Comparison of ENCODE assay signal across 8 mouse cellular contexts in the genomic region with DNA sequence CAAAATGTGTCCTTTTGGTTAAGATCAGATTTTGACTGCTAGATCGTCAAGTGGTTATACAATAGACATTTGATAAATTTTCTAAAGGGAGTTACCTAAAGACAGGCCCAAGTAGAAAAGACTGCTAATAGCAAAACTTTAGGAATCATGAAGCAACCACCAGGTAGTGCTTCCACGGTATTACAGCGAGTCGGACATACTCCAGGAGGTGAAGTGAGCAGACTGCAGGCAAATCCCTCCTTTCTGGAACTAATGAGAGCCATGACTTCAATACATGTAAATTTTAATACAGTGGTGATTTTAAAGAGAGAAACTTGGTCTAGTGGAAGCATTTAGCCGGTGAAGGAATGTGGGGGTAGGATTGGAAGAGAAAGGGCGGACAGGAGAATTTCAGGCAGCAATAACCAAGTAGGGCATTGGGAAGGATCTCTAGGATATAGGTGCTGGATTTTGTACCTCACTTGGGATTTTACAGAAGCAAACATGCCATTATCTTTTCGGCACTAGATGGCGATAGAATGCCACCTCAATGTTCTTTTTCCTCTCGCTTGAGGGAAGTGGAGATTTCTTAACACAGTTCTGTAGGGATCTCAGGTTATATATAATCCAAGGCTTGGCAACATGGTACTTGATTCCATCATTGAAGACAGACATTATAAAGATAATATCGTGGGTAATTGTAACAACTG. TPM values are rescaled to one million over a fixed set of nuclear protein-coding genes. Genes with fewer than 3 reads are reported as not detected.
DNase-seq lines count a peak whose midpoint lies in the region; ATAC-seq and TF ChIP-seq lines count a peak whose summit lies in the region.

No protein-coding gene starts in this region.

- 2% methylated on average over 10 of the region's 10 CpGs for WGBS in hindbrain, embryonic 11.5 days
- WGBS in lung, embryonic 14.5 days = 1% methylated on average over 10 of the region's 10 CpGs

- peak; percentile 81 for DNase-seq in MN1 (ENCODE audit: low spot score)
- DNase-seq in c-Kit-negative CD71-positive TER-119-positive erythroid progenitor cells, embryonic 14.5 days (ENCODE audit: low read depth, low spot score) = peak; percentile 67
- peak; percentile 58 for DNase-seq in fat pad, adult 2 months (ENCODE audit: extremely low read depth, low read depth, low spot score)
- peak; percentile 81 for DNase-seq in hindbrain, embryonic 11.5 days (ENCODE audit: low spot score)
- peak; percentile 85 for DNase-seq in layer of hippocampus, adult 9-10 months (ENCODE audit: low spot score)
- DNase-seq in lung, embryonic 14.5 days = peak; percentile 92
- DNase-seq in thymus, postnatal 36 days = peak; percentile 9 to 32

- no peak overlapping the region; the same call in 1 of the 2 replicates for H3K9ac ChIP-seq in hindbrain, embryonic 11.5 days (ENCODE audit: low read depth, low read length)
- H3K9ac ChIP-seq in lung, embryonic 14.5 days = peak overlapping the region; percentile 77

- peak overlapping the region; percentile 84 for H3K4me2 ChIP-seq in hindbrain, embryonic 11.5 days (replicated peaks; ENCODE audit: low read depth, low read length)
- peak overlapping the region; percentile 79 for H3K4me2 ChIP-seq in lung, embryonic 14.5 days

- H3K4me3 ChIP-seq in hindbrain, embryonic 11.5 days (ENCODE audit: low read depth, low read length) = peak overlapping the region; percentile 93
- peak overlapping the region; percentile 95 for H3K4me3 ChIP-seq in lung, embryonic 14.5 days (ENCODE audit: low read depth, low read length)

- no peaks in the 10 kb centered on the region for H3K27me3 ChIP-seq in hindbrain, embryonic 11.5 days (ENCODE audit: control insufficient read depth, insufficient read depth, low read length)
- H3K27me3 ChIP-seq in lung, embryonic 14.5 days (ENCODE audit: insufficient read depth, low read length) = no peaks in the 10 kb centered on the region

- H3K36me3 ChIP-seq in hindbrain, embryonic 11.5 days (ENCODE audit: control insufficient read depth, insufficient read depth, low read length) = no peaks in the 10 kb centered on the region
- H3K36me3 ChIP-seq in lung, embryonic 14.5 days (ENCODE audit: insufficient read depth) = no peaks in the 10 kb centered on the region

- H3K9me3 ChIP-seq in hindbrain, embryonic 11.5 days (ENCODE audit: control insufficient read depth, low read length) = no peaks in the 10 kb centered on the region
- no peaks in the 10 kb centered on the region for H3K9me3 ChIP-seq in lung, embryonic 14.5 days (ENCODE audit: low read depth, low read length)

- peak; percentile 82 for TF ChIP-seq CTCF in lung, embryonic 14.5 days (IDR thresholded peaks at IDR 0.05; ENCODE audit: low read depth)

- ATAC-seq in hindbrain, embryonic 11.5 days (ENCODE audit: low FRiP score) = peak; percentile 73
- ATAC-seq in lung, embryonic 14.5 days (ENCODE audit: insufficient read depth) = peak; percentile 69
- ATAC-seq in neutrophil, adult 5-6 weeks (ENCODE audit: extremely low read depth, insufficient number of reproducible peaks, low FRiP score, poor library complexity, severe bottlenecking) = peak; percentile 60; the same call in 1 of the 2 replicates

- H3K4me1 ChIP-seq in hindbrain, embryonic 11.5 days (replicated peaks; ENCODE audit: control insufficient read depth, insufficient read depth, low read length) = no peaks in the 10 kb centered on the region
- H3K4me1 ChIP-seq in lung, embryonic 14.5 days (ENCODE audit: insufficient read depth) = 0 out of 2 replicates have a peak, but pooled peaks cover 3% of the 10 kb centered on the region

- H3K27ac ChIP-seq in hindbrain, embryonic 11.5 days (ENCODE audit: low read depth, low read length) = no peak overlapping the region
- peak overlapping the region; percentile 27; the same call in 1 of the 2 replicates for H3K27ac ChIP-seq in lung, embryonic 14.5 days (ENCODE audit: low read depth)

RNA-seq across cellular contexts. Expression of a gene that starts 0.6 kb away (rescaled TPM):
- 40.3 and 42.6 TPM in 2 replicates for polyA plus RNA-seq in hindbrain, embryonic 11.5 days (2014; fragmentation: Nextera tagmentation; extraction: Ambion mirVana)
- 48.2 and 51.0 TPM in 2 replicates for polyA plus RNA-seq in lung, embryonic 14.5 days (2014; fragmentation: Nextera tagmentation; extraction: Ambion mirVana)
- total RNA-seq in neutrophil, adult 5-6 weeks (2017) = 23.9 and 25.6 TPM in 2 replicates

RNA-seq across cellular contexts. Expression of a gene that starts 38.8 kb away (rescaled TPM):
- 0.15 and 0.23 TPM in 2 replicates for polyA plus RNA-seq in hindbrain, embryonic 11.5 days (2014; fragmentation: Nextera tagmentation; extraction: Ambion mirVana)
- polyA plus RNA-seq in lung, embryonic 14.5 days (2014; fragmentation: Nextera tagmentation; extraction: Ambion mirVana) = 0.32 and 0.39 TPM in 2 replicates
- total RNA-seq in neutrophil, adult 5-6 weeks (2017) = 2.3 and 7.6 TPM in 2 replicates

RNA-seq across cellular contexts. Expression of a gene that starts 59.3 kb away (rescaled TPM):
- 31.4 and 31.9 TPM in 2 replicates for polyA plus RNA-seq in hindbrain, embryonic 11.5 days (2014; fragmentation: Nextera tagmentation; extraction: Ambion mirVana)
- 5.3 and 5.9 TPM in 2 replicates for polyA plus RNA-seq in lung, embryonic 14.5 days (2014; fragmentation: Nextera tagmentation; extraction: Ambion mirVana)
- total RNA-seq in neutrophil, adult 5-6 weeks (2017) = 56.7 and 57.8 TPM in 2 replicates

Comparison
In these comparisons a context has a peak if more than half of its experiments do, and no peak if none do; other contexts are left out.
1. DNase-seq: peak in every context shown above with its lines; median percentile 92 in lung, embryonic 14.5 days; 85 in layer of hippocampus, adult 9-10 months; 81 in MN1; 81 in hindbrain, embryonic 11.5 days; 67 in c-Kit-negative CD71-positive TER-119-positive erythroid progenitor cells, embryonic 14.5 days; 58 in fat pad, adult 2 months; 20 in thymus, postnatal 36 days.